Mouse (Mus musculus) lung, postnatal 10 days (tissue): ENCODE measurements around the gene Gramd1b.

ENCODE experiments used
- DNase-seq: peaks from one replicate; pipeline ENCODE4 v3.0.0; 2021

Gene Gramd1b

DNA sequence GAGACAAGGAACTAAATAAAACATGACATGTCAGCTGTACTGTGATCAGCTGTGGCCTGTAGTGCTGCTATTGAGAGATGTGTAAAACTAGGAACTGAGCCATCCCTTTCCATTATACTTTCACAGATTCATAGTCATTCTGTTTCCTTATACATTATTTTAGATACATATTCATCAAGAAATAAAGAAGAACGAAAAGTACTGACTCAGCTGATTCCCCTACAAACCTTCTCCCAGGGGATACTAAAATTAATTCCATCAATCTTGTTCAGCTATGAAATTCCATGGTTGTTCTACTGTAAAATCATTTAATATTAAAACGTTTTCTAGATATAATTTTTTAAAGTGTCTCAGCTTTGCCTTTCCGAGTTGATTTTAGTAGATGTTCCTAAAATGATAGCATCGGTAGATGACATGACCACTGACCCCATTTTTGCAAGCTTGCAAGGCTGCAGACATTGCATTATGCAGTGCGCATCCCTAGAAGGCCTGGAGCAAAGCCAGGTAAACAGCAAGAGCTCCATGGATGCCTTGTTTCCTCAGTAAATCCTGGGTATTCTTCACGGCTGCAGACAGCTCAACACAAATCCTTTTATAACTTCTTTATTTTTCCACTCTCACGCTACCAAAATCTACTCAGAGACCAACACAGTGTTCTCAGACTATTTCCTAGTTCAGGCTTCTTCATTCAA is 285.1 kb downstream of the Gramd1b start:
- no peak for DNase-seq

DNA sequence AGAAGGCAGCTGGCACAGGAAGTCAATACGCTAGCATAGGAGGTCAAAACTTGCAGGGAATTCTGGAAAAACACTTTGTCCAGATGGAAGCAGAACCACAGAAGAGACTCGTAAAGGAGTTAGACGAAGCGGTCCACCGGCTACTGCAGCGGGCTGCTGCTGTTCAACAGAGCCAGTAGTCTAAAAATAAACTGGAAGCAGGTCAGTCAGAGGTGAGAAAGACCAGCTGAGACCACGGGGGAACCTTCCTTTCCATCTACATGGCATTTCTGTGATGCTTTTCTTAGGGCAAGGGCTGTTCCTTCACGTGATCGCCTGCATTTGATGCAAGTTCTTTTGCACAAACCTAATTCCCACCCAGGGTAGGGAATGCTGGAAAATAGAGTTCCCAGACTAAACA is 285.7 kb downstream of the Gramd1b start:
- no peak for DNase-seq
